Mouse (Mus musculus) right cerebral cortex, postnatal 14 days (tissue): ENCODE data around the gene Mfsd2b.
"Not testable (repeated sequence)": the region's sequence is repeated elsewhere in the genome, so short reads cannot be mapped to it uniquely, and the experiment has no call there.

Experiments used
- DNase-seq: peaks from one replicate; pipeline ENCODE4 v3.0.0; 2022

The Mfsd2b gene

DNA sequence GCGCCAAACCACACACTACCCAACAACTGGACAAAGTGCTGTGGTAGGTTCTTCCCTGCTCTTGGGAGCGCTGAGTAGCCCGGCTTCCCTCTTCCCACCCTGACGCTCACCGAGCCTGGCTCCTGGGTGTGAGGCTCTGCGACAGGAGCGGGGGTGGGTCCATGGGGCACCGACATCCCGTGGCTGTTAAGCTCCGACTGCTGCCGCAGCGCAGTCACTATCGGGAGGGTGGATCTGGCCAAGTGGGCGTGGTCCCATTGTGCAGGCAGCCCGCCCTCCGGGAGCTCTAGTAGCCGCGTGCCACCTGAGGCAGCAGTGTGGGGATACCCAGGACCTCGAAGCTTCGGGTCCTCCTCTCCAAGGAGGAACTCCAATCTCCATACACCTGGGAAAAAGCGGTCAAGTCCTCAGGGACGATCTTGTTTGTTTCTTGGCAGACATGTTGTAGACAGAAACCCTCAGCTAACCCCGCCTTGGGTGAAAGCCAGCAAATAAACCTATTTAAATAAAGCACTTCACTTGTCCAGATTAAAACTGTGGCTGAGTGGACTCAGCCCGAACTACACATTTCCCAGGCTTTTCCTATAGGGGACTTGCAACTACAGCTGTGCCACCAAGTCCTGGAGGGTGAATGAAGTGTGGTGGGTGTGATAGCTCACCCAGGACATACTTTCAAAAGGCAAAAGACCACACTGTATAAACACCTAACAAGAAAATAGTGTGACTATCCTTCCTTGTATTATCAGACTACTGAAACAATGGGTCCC lies at the start of gene Mfsd2b:
Mfsd2b (minus strand) TSS at position 199 of the 767 bp plus-strand sequence.
- DNase-seq: peak; percentile 48

DNA sequence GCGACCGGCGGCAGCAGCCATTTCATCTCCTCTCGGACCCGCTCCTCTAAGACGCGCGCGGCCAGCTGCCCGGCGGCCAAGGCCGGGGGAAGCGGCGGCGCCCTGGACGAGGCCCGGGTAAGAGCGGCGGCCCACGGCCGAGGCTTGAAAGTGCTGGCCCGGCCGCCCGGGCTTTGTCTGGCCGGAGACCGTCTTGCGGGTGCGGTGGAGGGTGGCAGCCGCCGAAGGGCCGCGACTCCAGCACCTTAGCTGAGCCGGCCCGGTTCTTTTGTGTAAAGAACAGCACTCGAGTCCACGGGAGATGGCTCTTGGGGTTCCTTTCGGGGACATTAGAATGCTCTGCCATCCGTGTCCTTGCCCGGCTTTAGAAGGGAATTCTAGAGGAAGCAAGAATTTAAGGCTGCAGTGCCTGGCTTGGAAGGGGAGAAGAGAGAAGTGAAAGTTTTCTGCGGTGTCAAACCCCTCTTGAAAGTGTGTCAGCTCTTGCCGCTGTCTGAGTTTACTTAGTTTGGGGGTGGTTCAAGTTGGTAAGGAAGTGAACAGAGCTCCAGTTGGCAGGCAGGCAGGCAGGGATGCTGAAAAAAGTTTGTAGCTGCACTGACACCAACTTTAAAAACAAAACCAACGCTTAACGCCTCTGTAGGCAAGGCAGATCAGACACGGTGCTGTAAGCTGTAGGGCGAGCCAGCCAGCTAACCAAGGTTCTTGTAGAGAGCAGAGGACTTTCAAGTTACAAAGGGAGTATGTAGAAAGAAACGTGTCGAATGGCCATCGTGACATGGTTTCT lies 43.8 kb upstream of the Mfsd2b start:
- peak; percentile 32 for DNase-seq

DNA sequence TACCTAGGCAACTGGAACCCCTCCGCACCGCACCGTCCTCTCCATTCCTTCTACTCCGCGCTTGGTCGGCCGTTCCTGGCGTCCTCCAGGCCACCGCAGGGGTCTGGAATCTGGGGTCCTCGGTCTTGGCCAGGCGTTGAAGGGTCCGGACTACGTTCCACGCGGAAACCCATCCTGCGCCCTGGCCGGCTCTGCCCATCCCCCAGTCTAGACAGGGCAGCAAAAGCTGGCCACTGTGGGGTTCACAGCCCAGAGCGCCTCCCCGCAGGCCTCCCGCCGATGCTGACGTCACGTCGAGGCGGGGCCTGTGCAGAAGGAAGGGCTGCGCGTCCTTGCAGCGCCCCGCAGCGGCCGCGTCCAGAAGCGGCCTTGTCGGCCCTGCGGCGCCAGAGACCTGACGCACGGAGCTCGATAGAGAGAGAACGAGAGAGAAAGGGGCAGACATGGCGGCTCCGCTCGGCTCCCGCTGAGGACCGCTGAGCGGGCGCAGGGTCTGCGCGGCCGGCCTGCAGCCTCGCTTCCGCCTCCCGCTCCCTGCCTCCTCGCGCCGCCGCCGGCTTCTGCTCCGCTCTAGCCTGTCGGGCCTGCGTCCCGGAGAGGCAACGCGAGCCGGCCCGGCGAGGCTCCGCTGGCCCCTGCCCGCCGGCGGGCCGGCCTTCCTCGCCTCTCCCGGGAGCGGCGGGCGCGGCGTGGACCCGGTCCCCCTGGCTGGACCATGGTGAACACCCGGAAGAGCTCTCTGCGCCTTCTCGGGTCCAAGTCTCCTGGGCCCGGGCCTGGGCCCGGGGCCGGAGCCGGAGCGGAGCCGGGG lies 43.0 kb upstream of the Mfsd2b start, which contains the start of gene Atad2b:
Atad2b (plus strand) TSS at position 360 of the 811 bp plus-strand sequence.
- peak; percentile 96 for DNase-seq

DNA sequence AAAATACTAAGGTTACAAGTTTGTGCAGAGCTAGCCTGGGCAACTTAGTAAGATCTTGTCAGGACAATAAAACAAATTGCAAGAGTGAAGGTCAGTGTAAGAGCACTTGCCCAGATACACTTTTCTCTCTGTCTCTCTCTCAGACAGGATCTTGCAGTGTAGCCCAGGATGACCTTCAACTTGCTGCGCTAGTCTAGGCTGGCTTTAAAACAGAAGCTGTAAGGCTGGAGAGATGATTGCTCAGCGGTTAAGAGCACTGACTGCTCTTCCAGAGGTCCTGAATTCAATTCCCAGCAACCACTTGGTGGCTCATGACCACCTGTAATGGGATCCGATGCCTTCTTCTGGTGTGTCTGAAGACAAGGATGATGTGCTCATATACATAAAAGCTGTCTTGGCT lies 40.8 kb upstream of the Mfsd2b start:
- DNase-seq: no peak

DNA sequence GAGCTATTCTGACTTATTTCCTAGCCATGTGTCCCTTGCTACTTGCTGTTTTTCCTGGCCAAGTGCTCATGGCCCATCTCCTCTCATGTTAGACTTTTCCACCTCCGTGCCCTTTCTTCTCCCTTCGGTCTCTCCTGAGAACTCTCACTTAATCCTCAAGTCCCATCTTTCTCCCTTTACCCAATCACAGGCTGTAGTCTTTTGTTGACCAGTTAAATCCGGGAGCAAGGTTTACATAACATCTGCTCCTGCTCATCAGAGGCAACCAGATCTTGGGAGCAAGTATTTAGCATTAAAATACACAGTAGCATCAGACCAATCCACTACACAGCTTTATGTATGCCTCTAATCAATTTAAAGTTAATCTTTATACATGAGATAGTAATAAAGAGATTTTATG lies 40.3 kb upstream of the Mfsd2b start:
- DNase-seq: no peak

DNA sequence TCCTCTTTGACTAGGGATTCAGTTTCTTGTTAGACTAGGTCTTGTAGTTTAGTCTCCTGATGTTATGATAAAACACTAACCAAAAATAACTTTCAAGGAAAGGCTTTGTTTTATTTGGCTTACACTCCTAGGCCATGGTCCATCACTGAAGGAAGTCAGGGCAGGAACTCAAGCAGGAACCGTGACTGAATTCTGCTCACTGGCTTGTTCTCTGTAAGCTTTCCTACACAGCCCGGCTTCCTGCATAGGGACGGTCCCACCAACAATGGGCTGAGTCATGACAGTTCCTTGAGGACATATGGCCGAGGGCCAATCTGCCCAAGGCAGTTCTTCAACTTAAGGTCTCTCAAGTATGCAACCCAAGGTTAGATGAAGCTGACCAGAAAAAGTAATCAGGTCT lies 37.6 kb upstream of the Mfsd2b start:
- DNase-seq: no peak

DNA sequence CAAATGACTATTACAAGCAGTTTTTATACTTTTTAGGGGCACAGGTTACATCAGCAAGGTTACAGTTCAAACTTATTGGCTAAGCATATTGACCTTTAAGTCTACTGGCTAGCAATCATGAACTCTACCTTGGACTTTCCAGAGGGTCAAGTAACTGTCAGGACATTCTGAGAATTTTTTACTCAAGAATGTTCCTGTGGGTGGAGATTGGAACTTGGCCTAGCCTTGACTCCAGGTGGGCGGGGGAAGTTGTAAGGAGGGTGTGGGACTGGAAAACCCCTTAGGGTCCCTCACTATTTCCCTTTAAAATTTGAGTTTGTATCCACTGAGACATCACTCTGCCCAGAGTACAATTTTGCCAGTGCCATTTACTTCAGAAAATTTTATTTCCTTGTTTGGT lies 36.3 kb upstream of the Mfsd2b start:
- not testable (repeated sequence) for DNase-seq

DNA sequence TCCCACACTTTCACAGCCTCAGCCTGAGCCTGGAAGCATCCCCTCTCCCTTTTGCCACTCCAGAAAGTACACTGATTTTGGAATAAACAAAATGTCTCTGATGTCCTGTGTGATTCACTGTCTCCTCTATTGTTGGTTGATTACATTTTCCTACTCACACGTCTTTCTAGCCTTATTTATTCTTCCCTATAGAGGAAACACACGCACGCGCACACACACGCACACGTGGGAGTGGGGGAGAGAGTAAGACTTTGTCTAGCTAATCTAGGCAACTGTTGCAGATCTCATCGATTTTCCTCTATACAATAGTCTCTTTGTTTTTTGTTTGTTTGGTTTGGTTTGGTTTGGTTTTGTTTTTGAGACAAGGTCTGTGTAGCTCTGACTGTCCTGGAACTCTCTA lies 34.2 kb upstream of the Mfsd2b start:
- DNase-seq: no peak

DNA sequence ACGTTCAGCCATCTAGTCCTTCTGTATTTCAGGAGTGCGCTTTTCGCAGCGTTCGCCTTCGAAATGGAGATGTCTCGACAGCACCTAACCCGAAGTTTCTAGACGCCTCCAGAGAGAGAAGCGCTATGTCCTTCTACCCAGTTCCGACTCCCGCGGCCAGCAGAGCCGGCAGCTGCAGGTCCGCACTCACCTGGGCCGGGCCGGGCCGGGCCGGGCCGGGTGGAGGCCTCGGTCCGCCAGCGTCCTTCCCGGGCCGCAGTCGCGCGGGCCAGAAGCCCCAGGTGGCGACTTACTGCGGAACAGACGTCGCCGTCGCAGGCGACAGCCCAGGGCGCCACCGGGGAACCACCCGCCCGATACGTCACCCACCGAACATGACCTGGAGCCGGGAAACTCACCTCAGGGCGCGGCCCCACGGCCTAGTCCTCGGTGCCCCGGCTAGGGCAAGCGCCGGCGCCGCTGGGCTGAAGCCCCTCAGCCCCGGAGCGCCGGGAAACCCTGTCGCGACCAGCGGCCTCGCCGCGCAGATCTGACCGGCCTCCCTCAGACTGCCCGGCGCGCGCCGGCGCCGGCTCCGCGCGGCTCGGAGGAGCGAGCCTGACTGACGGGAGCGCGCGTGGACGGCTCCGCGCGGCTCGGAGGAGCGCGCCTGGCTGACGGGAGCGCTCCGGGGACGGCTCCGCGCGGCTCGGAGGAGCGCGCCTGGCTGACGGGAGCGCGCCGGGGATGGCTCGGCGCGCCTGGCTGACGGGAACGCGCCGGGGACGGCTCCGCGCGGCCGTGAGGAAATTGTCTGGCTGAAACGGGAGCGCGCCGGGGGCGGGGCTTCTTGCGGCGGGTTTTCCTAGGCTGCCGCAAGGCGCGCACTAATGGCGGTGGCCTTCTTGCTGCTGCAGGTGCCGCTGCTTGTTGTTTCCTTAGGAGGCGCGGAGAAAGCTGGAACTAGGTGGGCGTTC lies 33.1 kb upstream of the Mfsd2b start, which contains the start of gene Ubxn2a:
Ubxn2a (minus strand) TSS at position 755 of the 956 bp plus-strand sequence.
- peak; percentile 96 for DNase-seq

DNA sequence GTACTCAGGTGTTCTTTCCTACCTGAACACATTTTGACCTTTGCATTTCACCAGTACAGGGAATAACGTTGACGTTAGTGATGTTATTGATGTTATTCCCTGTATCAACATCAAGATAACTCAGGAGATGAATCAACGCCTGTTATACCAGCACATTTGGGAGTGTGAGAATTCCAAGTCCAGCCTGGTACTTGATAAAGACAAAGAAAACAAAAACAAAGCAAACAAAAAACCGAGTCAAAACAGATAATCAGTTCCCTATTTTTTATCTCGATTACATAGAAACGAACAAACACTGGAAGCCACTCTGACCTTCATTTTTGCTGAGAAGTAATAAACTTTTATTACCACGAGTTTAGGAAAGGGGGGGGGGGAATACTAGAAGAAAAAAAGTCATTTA lies 32.3 kb upstream of the Mfsd2b start:
- DNase-seq: no peak

DNA sequence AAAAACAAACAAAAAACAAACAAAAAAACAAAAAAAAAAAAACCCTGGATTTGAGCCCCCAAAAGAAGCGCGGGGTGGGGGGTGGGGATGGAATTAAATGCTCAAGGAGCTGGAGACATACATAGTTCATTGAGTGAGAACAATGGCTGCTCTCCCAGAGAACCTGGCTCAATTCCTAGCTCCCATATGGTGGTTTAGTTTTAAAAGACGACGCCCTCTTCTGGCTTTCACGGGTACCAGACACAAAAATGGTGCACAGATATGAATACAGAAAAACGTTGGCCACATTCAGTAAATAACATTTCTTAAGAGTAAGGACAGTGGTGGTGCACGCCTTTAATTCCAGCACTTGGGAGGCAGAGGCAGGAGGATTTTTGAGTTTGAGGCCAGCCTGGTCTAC lies 31.8 kb upstream of the Mfsd2b start:
- no peak for DNase-seq

DNA sequence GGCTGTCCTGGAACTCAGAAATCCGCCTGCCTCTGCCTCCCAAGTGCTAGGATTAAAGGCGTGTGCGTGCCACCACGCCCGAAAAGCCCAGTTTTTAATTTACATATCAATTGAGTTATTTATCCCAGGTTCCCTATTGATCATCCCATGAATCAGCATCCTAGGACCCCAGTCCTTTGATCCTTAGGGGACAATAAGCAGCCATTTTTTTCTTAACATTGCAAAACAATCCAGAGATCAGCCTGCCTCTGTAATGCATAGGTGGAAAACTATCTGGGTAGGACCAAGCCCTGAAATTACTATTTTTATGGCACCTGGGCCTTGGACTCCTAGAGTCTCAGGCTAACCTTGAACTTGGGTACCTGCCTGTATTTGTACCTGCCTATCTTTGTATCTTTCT lies 23.9 kb upstream of the Mfsd2b start:
- no peak for DNase-seq

DNA sequence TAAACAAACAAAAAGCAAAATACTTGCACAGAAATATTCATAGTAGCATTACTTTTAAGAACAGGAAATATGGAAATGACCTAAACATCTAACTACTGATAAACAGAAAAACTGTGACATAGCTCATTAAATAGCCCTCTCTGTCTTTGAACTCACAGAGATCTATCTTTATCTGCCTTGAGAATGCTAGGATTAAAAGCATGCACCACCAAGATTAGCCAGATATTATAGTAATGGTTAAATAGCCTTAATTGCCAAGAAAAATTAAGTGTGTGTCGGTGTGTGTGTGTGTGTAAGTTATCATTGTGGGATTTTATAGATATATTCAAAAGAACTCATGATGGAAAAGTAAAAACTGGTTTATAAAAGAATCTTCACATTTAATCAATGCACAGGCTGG lies 15.7 kb upstream of the Mfsd2b start:
- no peak for DNase-seq

DNA sequence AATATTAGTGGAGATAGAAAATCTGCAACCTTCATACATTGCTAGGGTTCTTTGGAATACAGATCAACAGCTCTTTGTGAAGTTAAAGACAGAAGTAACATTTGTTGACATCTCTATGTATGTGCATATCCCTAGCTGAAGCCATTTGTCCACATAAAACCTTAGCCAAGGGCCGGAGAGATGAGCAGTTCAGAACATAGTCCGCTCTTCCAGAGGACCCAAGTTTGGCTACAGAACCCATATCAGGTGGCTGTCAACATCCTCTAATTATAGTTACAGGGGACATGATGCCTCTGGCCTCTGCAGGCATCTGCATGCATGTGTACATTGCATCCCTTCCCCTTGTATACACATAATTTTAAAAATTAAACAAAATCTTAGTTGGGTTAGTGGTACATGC lies 15.1 kb upstream of the Mfsd2b start:
- no peak for DNase-seq

DNA sequence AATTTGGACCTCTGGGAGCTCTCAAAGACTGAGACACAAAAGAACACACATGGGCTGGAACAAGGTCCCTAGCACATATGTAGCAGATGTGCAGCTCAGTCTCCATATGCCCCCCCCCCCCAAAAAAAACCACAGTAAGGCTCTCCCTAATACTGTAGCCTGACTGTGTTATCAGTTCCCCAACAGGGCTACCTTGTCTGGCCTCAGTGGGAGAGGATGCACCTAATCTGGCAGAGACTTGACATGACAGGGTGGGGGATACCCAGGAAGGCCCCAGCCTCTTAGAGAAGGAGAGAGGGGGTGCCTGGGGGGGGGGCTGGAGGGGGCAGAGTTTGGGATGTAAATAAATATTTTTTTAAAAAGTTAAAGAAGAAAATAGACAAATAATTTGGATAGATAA lies 14.6 kb upstream of the Mfsd2b start:
- DNase-seq: no peak

DNA sequence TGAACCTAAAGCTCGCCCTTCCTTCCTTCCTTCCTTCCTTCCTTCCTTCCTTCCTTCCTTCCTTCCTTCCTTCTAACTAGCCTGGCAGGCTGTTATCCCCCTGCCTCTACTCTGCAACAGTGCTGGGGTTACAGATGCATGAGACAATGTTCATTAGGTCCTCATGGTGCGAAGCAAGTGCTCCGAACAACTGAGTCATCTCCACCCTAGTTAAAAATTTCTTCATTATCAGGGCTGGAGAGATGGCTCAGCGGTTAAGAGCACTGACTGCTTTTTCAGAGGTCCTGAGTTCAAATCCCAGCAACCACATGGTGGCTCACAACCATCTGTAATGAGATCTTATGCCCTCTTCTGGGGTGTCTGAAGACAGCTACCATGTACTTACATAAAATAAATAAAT lies 12.4 kb upstream of the Mfsd2b start:
- not testable (repeated sequence) for DNase-seq

DNA sequence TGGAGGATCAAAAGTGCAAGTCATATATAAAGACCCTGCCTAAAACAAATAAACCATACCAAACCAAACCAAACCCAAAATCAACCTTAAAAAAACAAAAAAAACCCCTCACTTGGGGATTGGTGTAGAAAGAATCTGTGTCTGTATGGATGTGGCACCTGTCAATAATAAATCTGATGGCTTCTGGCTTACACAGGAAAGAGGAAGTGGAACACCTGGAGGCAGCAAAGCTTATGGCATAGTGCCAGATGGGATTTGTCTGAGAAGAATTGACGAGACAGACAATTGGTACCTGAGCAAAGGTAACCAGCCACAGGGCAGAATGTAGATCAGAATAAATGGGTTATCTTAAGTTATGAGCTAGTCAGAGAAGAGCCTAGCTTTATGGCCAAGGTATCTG lies 10.9 kb upstream of the Mfsd2b start:
- no peak for DNase-seq

DNA sequence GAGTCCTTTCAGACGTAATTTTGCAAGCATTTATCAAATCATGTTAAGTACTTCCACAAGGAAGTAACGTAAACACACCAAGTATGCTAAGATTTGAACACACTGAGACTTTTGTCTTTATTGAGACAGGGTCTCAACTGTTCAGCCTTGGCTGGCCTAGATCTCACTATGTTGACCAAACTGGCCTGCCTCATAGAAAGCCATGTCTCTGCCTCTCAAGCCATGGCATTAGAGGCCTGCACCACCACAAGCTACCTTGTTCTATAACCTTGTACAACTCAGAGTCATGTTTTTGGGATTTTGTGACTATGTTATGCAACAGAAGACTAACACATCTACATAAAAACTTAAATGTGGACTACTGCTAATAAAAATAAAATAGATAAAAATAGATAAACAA lies 7.9 kb upstream of the Mfsd2b start:
- DNase-seq: no peak

DNA sequence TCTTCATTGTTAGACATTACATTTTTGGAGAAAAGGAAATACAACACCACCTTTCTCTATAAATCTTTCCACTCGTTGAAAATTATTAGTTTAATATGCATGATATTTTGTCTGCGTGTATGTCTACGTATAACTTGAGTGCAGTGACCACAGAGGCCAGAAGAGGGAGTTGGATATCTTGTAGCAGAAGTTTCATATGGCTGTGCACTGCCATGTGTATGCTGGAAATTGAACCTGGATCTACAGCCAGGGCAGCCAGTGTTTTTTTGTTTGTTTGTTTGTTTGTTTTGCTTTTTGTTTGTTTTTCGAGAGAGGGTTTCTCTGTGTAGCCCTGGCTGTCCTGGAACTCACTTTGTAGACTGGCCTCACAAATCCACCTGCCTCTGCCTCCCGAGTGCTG lies 4.9 kb upstream of the Mfsd2b start:
- no peak for DNase-seq

DNA sequence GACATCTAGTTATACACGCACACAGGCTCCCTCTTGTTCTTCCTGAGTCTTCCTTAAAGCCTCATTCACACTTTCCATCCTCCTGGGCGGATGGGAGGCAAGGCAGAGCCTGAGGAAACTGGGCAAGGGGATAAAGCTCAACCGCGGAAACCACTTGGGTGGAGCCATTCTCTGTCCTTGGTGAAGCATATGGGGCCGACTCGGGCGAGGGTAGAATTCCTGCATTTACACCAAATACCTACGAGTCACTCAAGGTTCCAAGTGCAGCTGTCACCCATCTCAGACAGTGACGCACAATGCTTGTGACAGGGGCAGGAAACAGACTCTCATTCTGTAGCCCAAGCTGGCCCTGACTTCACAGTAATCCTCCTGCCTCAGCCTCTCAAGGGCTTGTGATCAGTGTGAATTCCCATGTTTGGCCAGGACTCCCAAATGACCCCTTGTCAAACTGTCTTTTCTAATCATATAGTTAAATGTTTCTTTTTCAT lies 4.2 kb upstream of the Mfsd2b start:
- no peak for DNase-seq

DNA sequence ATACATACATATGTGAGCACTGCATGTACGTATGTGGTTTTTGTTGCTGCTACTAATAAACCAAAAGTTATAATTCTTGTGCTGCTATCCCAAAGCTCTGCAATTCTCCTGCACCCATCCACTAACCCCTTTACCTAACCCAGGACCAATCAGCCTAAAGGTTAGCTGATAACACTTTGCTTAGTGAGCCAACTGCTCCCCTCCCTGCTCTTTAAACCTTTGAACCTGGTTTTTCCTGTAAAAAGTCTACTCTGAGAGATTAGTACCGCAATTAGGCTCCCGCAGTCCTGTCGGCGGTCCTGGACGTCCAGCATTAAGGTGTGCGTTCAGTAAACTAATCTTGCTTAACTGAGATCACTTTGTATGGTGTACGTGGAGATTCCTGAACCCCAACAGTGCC lies 1.5 kb upstream of the Mfsd2b start:
- DNase-seq: no peak

DNA sequence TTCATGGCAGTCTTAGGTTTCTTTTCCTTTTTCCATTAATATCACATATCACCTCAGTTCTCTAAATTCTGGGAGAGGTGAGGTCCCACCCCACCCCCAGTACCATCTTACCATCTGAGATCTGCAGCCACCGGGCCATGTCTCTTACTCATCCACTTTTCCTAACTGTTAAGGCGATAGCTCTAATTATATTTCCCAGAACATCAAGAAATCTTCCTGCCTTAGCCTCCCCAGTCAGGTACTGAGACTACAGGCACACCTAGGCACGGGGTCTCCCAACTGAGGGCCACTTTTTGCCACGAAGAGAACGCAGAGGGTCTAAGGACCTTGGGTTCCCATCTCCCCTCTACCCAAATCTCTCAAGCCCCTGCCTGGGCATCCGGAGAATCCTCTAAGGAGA lies 628 bp downstream of the Mfsd2b start:
- DNase-seq: no peak
